Mouse (Mus musculus) embryo, embryonic 10.5 days (tissue): ENCODE measurements at regions not wholly inside any gene's neighbourhood (a gene's known extent, or its start where the extent isn't known, plus 50 kb on each side); places are given as distances from the start of the nearest gene placed in this dataset.

ENCODE experiments used
- DNase-seq: peaks from one replicate; pipeline ENCODE4 v3.0.0-alpha.2; 2015; ENCODE audit warnings: low spot score

DNA sequence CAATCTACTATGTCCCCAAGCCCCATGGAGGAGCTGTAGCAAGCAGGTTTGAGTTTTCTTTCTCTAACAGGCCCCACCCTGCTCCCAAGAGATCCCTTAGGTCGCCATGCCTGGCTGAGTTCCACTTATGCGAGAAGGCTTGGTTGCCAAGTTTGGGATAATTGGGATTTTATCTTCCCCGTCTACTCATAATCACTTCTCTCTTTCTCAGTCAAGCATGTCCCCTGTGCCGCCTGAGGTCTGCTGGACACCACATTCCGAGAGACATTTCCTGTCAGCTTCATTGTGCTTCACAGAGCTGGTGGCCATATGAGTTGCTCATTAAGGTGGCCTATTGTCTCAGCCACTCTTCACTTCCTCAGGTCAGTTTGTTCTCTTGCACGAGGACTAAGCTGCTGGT lies 234.5 kb upstream of the Wscd1 start:
- peak; percentile 28 for DNase-seq

DNA sequence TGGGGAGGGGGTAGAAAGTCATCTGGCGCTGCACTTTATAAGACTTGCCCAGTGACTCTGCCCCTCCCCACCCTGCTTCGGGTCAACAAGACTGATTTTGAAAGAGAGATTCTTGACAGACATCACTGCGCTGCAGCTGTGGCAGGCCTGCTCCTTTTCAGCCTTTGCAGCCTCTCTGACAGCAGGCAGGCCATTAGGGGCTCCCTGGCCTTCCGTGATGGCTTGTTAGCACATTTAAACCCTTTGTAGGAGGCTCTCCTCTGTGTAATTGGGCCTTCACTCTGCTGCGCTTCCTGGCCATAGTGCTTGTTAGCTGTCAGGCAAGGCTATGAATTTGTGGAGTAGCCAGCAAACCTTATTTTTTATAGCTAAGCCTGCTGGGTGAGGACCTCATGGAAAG lies 232.3 kb upstream of the Wscd1 start:
- DNase-seq: peak; percentile 66

DNA sequence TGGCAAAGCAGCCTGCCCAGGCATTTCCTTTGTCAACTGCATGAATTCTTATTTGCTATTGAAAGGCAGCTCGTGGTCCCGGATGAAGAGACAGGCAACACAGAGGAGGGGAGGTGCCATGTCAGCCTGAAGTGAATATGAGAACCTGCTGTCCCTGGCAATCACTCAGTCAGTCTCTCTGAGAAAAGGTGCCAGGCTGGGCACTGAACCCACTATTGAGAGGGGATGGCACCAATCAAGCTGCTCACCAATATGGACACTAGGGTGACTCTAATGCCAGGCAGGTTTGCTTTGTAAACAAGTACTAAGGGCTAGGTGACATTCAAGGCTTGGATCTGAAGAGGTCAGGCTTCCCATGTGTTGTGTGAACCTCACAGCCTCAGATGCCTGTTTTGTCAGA lies 222.0 kb upstream of the Wscd1 start:
- DNase-seq: no peak

DNA sequence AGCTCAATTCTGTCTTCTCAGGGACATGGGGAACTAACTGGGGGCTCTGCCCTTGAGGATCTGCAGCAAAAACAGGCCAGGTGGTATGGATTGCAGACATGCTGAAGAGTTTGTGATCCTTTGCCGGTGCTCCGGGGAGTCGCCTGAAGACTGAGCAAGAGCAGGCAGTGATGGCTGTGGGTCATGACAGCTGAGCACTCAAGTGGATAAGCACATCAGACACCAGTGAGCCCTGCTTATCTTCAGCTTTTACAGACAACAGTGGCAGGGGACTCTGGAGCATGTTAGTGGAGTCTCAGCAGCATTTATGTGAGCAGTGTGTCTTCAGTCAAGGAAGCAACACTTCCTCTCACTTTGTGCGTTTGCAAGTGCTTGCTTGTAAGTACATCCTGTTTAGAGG lies 221.1 kb upstream of the Wscd1 start:
- no peak for DNase-seq

DNA sequence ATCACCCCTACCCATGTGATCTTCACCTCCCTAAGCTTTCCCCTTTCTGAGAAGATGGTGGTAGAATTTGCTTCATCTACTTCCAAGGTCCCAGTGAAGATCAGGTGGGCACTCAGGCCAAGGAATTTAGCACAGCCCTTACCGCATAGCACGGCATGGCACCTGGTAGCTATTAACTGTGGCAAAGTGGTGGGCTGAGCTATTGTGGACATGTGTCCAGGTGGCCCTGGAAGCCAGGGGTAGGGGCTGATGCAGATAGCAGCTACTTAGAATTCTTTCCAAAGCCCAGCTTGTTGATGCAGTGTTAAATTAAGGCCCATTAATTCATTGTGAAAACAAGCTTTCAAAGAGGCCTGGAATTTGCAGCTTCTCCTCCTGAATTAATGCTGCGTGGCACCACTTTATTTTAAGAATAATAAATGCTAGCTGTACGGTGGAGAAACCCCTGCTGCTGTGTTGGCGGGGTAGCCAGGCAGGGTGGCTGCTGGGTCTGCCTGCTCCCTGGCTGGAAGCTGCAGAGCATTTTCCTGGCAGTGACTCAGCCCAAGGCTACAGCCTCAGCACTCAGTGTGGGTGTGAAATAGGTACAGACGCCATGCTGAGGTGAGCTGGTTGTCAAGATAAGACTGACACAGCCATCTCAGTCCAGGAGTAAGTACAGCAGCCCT lies 208.4 kb upstream of the Wscd1 start:
- no peak for DNase-seq

DNA sequence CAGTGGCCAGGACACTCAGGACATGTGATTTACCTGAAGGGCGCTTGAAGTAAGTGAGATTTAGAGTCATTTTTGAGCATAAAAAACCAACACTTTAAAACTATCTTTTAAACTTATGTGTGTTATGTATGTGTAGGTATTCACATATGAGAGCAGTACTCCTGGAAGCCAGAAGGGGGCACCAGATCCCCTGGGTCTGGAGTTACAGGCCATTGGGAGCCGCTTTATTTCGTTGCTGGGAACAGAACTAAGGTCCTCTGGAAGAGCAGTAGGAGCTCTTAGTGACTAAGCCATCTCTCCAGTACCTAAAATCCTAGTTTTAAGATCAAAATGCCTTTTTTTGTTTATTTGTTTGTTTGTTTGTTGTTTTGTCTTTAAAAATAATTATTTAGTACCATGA lies 192.3 kb upstream of the Wscd1 start:
- no peak for DNase-seq

DNA sequence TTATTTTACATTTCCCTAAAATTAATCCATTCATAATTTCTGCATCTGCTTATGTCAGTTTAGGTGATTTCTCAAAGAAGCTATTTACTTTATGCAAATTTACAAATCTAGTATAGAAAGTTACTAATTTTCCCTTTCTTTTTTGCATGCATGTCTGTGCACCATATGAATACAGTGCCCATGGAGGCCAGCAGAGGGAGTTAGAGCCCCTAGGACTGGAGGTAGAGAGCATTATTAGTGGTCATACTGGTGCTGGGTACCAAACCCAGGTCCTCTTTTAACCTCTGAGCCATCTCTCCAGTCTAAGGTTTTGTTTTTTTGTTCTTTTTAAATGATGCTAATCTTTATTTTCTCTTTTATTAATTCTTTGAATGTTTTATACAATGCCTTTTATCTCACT lies 184.9 kb upstream of the Wscd1 start:
- no peak for DNase-seq

DNA sequence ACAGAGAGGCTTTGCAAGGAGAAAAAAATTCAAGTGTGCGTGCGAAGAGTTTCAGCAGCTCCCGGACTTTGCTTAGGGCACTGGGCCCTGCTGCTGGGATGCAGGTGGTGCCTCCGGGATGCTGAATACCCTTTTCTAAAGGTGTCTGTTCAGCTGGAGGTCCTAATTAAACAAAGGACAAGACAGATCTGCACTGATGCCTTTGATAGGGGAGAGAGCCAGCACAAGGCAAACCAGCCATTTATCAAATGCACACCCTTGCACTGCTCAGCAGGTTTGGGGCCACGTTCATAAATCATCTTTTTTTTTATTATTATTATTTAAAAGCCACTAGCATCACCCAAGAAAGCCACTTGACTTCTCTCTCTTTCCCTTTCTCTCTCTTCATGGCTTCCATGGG lies 172.9 kb upstream of the Wscd1 start:
- DNase-seq: no peak

DNA sequence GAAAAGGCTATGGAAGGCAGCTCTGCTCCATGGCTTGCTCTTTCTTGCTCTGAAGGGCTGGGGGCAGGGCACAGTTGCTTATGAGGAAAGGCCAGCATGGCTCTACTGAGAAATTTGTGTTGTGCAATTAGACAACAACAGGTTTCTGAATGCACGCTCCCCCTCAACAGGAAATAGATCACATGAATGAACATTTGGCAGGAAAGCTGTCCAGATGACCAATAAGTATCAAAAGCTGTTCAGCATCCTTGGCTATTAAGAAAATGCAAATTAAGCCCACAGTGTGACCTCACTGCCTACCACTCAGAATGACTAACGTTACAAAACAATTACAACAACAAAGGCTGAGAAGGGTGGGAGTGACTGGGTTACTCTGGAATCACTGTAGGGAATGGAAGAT lies 167.9 kb upstream of the Wscd1 start:
- no peak for DNase-seq

DNA sequence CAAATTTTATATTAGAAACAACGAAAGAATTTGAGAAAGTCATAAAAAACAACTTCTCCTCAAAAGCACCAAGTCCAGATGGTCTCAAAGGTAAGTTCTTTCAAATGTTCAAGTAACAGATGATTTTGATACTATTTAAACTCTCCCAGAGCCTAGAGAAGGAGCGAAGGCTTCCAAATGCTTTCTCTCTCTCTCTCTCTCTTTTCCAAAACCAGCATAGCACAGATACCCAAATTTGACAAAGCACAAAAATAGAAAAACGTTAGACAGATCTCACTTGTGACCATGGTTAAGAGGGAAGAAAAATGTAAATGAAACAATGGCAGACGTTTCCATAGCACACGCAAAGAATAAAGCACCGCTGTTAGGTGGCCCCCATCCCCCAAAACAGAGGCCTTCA lies 158.7 kb upstream of the Wscd1 start:
- DNase-seq: no peak

DNA sequence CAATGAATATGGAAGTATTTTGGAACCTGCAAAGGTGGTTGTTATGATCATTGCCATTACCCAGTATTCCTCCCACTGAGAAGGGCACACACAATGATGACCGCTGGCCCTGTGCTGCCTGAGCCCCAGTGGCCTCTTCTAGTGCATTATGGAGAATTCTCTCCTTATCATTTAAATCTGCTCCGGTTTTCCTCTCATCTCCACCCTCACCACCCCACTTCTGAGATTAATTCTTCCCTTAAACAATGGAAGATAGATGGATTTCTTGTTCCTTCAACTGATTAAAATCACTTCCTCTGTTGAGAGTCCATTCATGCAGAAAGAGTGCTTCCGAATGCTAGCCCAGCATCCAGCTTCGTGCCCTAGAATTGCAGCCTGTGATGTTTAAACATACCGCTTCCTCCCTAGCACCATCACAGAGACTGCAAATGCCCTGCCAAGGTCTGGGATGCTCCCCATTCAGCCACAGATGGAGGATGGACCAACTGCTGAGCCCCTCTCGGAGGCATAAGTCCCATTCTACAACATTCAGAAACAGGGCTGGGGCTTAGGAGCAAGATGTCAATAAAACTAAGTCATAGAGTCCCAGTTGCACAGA lies 155.4 kb upstream of the Wscd1 start:
- no peak for DNase-seq

DNA sequence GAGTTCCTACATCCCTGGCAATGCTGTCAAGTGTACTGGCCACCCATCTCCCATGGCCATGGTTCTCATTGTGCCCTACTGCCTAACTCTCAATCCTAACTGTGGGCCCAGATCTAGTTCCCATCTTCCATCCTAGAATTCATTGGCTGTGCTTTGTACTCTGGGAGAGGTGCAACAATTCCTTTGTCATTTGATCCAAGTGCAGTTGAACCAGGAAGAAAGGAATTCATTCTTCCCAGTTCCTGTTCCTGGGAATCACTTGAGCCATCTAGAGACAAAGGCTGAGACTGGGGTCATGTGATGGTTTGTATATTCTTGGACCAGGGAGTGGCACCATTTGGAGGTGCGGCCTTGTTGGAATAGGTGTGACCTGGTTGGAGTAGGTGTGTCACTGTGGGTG lies 152.0 kb upstream of the Wscd1 start:
- no peak for DNase-seq

DNA sequence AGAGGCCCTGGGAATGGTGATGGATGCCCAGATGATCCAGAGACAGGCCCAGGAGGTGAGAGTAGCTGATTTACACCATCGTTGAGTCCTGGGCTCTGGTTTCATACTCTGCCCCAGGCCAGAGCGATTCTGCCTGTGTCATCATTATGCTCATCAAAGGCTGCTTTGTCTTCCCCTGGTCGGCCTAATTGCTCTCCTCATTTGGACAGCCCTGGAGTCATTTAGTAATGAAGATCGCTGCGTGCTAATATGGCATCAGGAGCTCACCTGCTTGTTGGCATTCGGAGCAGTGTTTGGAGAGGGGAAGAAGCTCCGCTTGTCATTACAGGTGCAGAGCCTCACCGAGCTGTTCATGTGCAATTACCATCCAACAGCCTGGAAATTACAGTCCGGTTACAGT lies 138.9 kb upstream of the Wscd1 start:
- DNase-seq: peak; percentile 6

DNA sequence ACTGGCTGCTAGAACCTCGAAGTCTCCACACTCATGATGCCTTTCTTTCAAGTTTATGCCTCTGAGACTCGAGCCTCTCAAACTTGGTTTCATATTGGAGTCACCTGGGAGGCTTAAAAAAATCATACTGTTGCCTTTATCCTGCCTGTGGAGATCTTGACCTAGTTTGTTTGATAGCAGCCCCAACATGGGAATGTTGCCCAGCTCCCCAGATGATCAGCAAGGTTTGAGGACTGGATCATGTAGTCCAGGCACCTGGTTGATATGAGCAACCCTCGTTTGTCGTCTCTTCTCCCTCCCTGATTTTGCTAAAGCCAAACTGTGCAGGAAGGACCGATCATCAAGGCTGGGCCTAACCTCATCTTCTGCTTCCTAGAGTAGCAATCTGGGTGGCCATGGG lies 134.2 kb upstream of the Wscd1 start:
- DNase-seq: no peak

DNA sequence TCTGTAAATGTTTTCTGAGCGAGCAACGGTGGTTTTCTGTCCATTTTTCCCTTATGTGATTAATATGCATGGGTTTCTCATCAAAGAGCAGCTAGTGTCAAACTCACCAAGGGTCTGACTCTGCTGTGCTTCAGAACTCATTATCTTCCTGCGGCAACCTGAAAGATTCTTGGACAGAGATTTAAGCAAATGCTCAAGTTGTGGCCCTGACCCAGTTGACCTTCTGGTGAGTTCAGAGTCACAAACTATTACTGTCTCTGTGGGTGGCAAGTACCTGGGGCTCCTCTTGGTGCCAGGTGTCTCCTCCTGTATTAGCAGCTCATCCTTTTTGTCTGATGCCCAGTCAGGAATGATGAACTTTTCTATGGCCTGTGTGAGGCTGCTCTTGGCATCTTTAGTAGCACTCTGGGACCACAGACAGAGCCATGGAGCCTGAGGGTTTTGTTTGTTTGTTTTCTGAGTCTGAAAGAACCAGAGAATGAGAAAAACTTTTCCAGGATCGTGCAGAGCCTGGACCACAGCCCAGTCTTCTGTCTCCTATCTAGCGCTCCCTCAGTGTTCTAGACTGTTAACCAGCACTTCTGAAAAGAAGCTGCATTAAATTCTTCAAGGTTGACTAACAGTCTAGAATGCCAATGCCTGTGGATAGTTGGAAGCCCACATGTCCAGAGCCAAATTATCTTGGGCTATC lies 124.1 kb upstream of the Wscd1 start:
- no peak for DNase-seq

DNA sequence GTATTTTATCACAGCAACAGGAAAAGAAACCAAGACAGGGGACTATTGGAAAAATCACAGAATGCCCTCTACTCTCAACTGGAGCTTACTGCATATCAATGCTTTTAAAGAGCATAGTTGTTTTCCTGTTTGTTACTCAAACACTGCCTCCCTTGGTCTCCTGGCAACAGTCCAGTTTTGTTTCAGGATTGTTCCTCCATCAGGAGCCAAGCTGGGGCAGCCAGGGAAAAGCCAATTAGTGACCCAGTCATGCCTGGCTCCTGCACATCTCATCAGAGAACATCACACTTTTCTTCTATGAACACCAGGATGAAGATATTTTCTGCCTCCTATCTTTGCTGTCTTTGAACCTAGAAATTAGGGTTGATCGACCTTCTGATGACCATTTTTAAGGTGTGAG lies 113.6 kb upstream of the Wscd1 start:
- DNase-seq: no peak

DNA sequence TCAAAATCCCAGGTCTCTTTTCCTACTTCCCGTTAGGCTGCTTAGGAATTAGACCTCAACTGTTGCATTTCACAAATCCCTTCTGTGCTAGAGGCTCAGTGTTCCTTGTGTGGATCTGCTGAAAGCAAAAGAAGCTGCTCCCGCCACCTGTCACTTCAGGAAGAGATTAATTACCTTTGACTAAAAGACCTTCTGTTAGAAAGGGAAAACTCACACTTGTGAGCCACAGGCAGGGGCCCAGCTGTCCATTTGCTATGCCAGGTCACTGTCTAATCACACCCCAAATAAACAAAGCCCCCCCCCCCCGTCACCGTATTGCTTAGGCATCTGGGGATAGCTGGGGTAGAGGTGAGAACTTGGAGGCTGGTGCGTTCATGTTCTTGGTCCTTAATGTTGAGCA lies 112.9 kb upstream of the Wscd1 start:
- peak; percentile 64 for DNase-seq

DNA sequence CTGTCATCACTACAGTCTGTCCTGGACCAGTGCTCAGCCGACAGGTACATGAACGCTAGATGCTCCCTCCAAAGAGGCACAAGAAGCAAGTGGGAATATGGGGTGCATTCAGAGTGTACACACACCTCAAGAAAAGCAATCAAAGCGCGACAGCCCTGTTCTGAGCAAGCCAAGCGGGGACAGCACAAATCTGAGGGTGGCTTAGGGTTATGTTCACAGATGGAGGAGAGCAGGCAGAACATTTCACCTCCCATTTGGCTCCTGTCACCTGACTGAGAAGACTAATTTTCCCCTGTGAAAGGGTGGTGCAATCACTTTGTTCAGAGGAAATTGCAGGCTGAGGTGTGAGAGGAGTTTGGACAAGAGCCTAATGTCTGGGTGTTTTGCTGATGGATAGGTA lies 106.8 kb upstream of the Wscd1 start:
- DNase-seq: no peak

DNA sequence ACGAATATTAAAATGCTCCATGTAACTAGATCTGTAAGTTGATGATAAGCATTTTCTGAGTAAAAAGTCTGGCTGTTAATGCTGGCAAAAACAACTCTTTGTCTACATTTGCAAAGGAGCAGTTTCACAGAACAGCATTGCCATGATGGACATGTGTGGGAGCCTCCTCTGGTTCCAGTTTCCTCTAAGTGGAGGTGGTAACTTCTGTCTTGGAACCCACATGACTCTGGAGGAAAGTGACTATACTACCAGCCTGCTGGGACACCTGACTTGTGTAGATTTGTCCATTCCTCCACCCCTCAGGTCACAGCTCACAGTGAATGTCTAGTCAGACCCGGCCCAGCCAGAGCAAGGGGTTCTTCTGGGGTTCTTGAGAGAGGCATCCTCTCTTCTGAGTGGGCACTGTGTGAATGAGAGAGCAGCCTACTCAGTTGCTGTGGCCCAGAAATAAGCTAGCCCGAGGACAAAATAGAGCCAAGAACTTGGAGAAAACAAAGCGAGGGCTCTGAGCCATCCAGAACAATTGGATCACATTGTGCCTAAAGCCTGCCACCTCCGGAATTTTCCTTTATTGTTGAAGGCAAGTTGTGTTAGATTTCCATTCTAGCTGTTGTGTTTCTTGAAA lies 97.9 kb upstream of the Wscd1 start:
- no peak for DNase-seq

DNA sequence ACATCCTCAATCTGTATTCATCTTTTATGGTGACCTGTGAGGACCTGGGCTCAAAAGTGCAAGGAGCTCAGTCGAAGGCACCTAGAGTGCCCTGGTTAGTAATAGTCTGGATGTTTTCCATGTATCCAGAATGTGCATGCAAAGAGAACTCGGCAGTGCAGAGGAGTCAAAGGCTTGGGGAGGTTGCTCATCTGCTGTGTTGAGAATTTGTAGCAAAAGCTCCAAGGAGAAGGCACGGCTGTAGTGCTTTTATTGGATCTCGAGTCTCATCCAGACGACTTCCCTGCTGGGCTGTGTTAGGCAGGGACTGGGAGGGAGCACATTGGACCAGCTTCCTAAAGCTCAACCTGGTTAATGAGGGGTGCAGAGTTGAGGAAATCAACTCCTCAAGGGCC lies 97.3 kb upstream of the Wscd1 start:
- DNase-seq: no peak

DNA sequence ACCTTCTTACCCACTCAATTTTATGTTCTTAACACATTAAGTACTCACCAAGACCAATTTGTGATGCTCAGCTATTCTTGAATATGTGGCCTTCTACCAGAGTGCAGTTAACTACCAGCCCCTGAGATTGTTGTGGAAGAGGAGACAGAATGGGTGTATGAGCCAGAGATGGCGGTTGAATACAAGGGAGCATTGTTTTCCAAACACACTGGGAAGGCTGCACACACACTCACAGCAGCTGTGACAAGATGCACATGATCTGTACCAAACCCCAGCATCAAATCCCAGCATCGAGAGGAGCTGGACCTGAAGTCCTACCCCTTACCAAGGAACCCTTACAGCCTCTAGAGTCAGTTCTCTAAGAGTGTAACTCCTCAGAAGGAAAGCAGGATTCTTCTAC lies 91.4 kb upstream of the Wscd1 start:
- no peak for DNase-seq

DNA sequence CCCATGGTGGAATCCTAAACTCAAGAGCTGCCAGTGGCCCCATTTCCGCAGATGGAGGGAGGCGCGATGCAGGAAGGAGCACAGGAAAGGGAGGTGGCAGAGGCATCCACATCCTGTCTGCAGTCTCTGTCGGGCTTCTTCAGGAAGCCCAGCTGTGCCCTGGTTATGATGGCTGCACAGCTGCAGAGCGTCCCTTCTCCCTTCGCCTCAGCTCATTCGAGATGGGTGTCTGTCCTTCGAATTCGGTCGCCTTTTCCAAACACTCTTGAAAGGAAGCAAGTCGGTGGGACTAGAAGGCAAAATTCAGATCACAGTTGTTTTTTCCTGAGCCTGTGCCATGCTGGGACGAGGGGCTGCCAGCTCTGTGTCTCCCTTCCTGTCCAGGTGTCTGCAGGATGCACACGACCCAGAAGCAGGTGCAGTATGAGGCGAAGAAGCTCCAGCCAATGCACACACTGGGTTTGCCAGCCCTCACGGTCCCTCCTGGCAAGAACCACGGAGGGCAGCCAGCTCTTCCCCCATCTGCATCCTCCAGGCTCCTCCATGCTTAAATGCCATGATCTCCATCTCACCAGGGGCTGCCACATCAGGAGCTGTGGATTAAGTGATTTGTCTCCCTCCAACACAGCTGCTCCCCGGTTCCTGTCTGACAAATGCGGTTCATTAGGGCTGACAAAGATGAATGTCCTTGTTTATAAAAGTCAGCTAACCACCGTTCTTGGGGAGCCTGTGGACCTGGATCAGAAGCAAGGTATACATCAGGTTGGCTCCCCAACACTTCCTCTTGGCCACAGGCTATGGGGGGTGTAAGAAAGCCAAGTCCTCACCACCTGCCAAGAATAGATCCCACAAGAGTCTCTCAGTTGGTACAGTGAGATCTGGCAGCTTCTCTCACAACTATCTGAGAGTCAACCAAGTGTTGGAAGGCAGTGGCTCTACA lies 79.3 kb upstream of the Wscd1 start:
- no peak for DNase-seq
